Mouse (Mus musculus) limb, embryonic 12.5 days (tissue): ENCODE measurements around the gene Fam155a. TPM values are rescaled to one million over a fixed set of nuclear protein-coding genes. Genes with fewer than 3 reads are reported as not detected.
A peak's percentile ranks its signal among the peaks of the same experiment; 100 is the strongest.

Experiments
- ATAC-seq: fragments of 200-750 bp; cut with Nextera tagmentation; 2 replicates; pipeline ENCODE4 v1.8.0; 2017; ENCODE audit warnings: low read depth, moderate TSS enrichment; ENCODE audit not compliant: insufficient number of reproducible peaks, insufficient read depth, low FRiP score, low TSS enrichment
- H3K27ac ChIP-seq: fragments of 300-500 bp; sonication (generic); 2 replicates; pipeline ENCODE4 v1.5.1; 2016; ENCODE audit warnings: mild to moderate bottlenecking, moderate library complexity
- H3K27me3 ChIP-seq: fragments of 300-500 bp; sonication (generic); 2 replicates; pipeline ENCODE4 v1.6.1; 2016; ENCODE audit warnings: mild to moderate bottlenecking, moderate library complexity
- H3K36me3 ChIP-seq: fragments of 300-500 bp; sonication (generic); 2 replicates; pipeline ENCODE4 v1.6.1; 2016; ENCODE audit warnings: mild to moderate bottlenecking, moderate library complexity
- H3K4me1 ChIP-seq: fragments of 300-500 bp; sonication (generic); replicated peaks from 2 replicates; pipeline ENCODE4 v1.6.1; 2016
- H3K4me2 ChIP-seq: fragments of 300-500 bp; sonication (generic); 2 replicates; pipeline ENCODE4 v1.6.1; 2016; ENCODE audit warnings: mild to moderate bottlenecking, moderate library complexity
- H3K4me3 ChIP-seq: fragments of 300-500 bp; sonication (generic); replicated peaks from 2 replicates; pipeline ENCODE4 v1.5.1; 2016; ENCODE audit warnings: mild to moderate bottlenecking
- H3K9ac ChIP-seq: fragments of 300-500 bp; sonication (generic); replicated peaks from 2 replicates; pipeline ENCODE4 v1.6.1; 2016; ENCODE audit warnings: mild to moderate bottlenecking, moderate library complexity
- H3K9me3 ChIP-seq: fragments of 300-500 bp; sonication (generic); 2 replicates; pipeline ENCODE4 v1.6.1; 2016; ENCODE audit warnings: mild to moderate bottlenecking, moderate library complexity
- WGBS: fragments of 180-500 bp; shearing (Covaris S2); methylation state at CpG from one replicate; pipeline ENCODE4 v1.1.7; 2016; 5-methylcytosine and 5-hydroxymethylcytosine counted together
- polyA plus RNA-seq: library from polyadenylated mRNA; unstranded; fragments of >200 nt; fragmentation: Nextera tagmentation; extraction: Ambion mirVana; gene quantifications from 2 replicates; pipeline ENCODE4 v1.2.1, GENCODE M21; 2016

The Fam155a gene
- polyA plus RNA-seq, 1 experiment from 2014 or later = 0.99 TPM

- Histone ChIP-seq H3K4me1 (no peaks in the 10 kb centered on the region), H3K36me3 (no peaks in the 10 kb centered on the region), H3K4me2 (no peak overlapping the region), H3K27me3 (no peaks in the 10 kb centered on the region), H3K9ac (no peak overlapping the region), H3K4me3 (no peak overlapping the region), H3K27ac (no peak overlapping the region), H3K9me3 (no peaks in the 10 kb centered on the region)
- 81% methylated on average over 5 of the region's 5 CpGs for WGBS
- ATAC-seq = no peak
Measured at GRCm38 (mm10) chr8:9482565-9482964, 288.4 kb downstream of the Fam155a start.

- no peaks in the 10 kb centered on the region for H3K36me3 ChIP-seq
- no peak for ATAC-seq
- 74% methylated on average over 5 of the region's 5 CpGs for WGBS
- no peaks in the 10 kb centered on the region for H3K4me1 ChIP-seq
- H3K9ac ChIP-seq = no peak overlapping the region
- no peak overlapping the region for H3K4me2 ChIP-seq
- no peak overlapping the region for H3K4me3 ChIP-seq
- H3K27me3 ChIP-seq = no peaks in the 10 kb centered on the region
- no peak overlapping the region for H3K27ac ChIP-seq
- H3K9me3 ChIP-seq = no peaks in the 10 kb centered on the region
Measured at GRCm38 (mm10) chr8:9471290-9471689, 299.7 kb downstream of the Fam155a start.

- H3K4me3 ChIP-seq = no peak overlapping the region
- H3K27me3 ChIP-seq = no peaks in the 10 kb centered on the region
Measured at GRCm38 (mm10) chr8:9470114-9470513, 300.8 kb downstream of the Fam155a start.

GRCm38 (mm10) chr8:9461111-9461510 is 309.9 kb downstream of the Fam155a start:
- H3K9ac ChIP-seq = no peak overlapping the region
- 69% methylated on average over 3 of the region's 4 CpGs for WGBS
- H3K27ac ChIP-seq = no peak overlapping the region
- H3K36me3 ChIP-seq = no peaks in the 10 kb centered on the region
- no peak for ATAC-seq
- H3K4me1 ChIP-seq = no peaks in the 10 kb centered on the region; the same call in 1 of the 2 replicates
- H3K27me3 ChIP-seq = 0 out of 2 replicates have a peak, but pooled peaks cover 3% of the 10 kb centered on the region
- no peak overlapping the region for H3K4me2 ChIP-seq
- no peaks in the 10 kb centered on the region for H3K9me3 ChIP-seq
- H3K4me3 ChIP-seq = no peak overlapping the region

More at GRCm38 (mm10) chr8:9470114-9470513, 300.8 kb downstream of the Fam155a start:
- 83% methylated on average over 3 of the region's 3 CpGs for WGBS
- H3K4me1 ChIP-seq = no peaks in the 10 kb centered on the region
- no peak overlapping the region for H3K27ac ChIP-seq
- H3K4me2 ChIP-seq = no peak overlapping the region
- no peak for ATAC-seq
- H3K9me3 ChIP-seq = no peaks in the 10 kb centered on the region
- H3K9ac ChIP-seq = no peak overlapping the region
- H3K36me3 ChIP-seq = no peaks in the 10 kb centered on the region

- Histone ChIP-seq H3K9ac (no peak overlapping the region), H3K4me2 (no peak overlapping the region), H3K27ac (no peak overlapping the region), H3K9me3 (no peaks in the 10 kb centered on the region), H3K36me3 (no peaks in the 10 kb centered on the region), H3K4me1 (no peaks in the 10 kb centered on the region; the same call in 1 of the 2 replicates), H3K4me3 (no peak overlapping the region), H3K27me3 (0 out of 2 replicates have a peak, but pooled peaks cover 3% of the 10 kb centered on the region)
- ATAC-seq = no peak
- 77% methylated on average over 2 of the region's 2 CpGs for WGBS
Measured at GRCm38 (mm10) chr8:9460707-9461106, 310.3 kb downstream of the Fam155a start.

- no peak overlapping the region for H3K9ac ChIP-seq
- H3K27me3 ChIP-seq = 0 out of 2 replicates have a peak, but pooled peaks cover 3% of the 10 kb centered on the region
- 66% methylated on average over 11 of the region's 11 CpGs for WGBS
- H3K27ac ChIP-seq = no peak overlapping the region
- no peaks in the 10 kb centered on the region for H3K9me3 ChIP-seq
- no peaks in the 10 kb centered on the region; the same call in 1 of the 2 replicates for H3K4me1 ChIP-seq
- no peaks in the 10 kb centered on the region for H3K36me3 ChIP-seq
- H3K4me3 ChIP-seq = no peak overlapping the region
- no peak for ATAC-seq
- H3K4me2 ChIP-seq = no peak overlapping the region
Measured at GRCm38 (mm10) chr8:9458614-9459013, 312.3 kb downstream of the Fam155a start.

GRCm38 (mm10) chr8:9455138-9455537 is 315.8 kb downstream of the Fam155a start:
- no peaks in the 10 kb centered on the region for H3K36me3 ChIP-seq
- 71% methylated on average over 4 of the region's 4 CpGs for WGBS
- ATAC-seq = no peak
- no peaks in the 10 kb centered on the region for H3K27me3 ChIP-seq
- no peak overlapping the region for H3K9ac ChIP-seq
- no peak overlapping the region for H3K27ac ChIP-seq
- no peaks in the 10 kb centered on the region; the same call in 1 of the 2 replicates for H3K4me1 ChIP-seq
- H3K4me2 ChIP-seq = no peak overlapping the region
- no peaks in the 10 kb centered on the region for H3K9me3 ChIP-seq
- no peak overlapping the region for H3K4me3 ChIP-seq

GRCm38 (mm10) chr8:9453742-9454141 is 317.2 kb downstream of the Fam155a start:
- H3K27me3 ChIP-seq = no peaks in the 10 kb centered on the region
- H3K9ac ChIP-seq = no peak overlapping the region
- no peak overlapping the region for H3K27ac ChIP-seq
- H3K36me3 ChIP-seq = no peaks in the 10 kb centered on the region
- no peaks in the 10 kb centered on the region; the same call in 1 of the 2 replicates for H3K4me1 ChIP-seq
- H3K4me3 ChIP-seq = no peak overlapping the region
- ATAC-seq = no peak
- H3K9me3 ChIP-seq = no peaks in the 10 kb centered on the region
- H3K4me2 ChIP-seq = no peak overlapping the region
- WGBS = 84% methylated on average over 5 of the region's 5 CpGs

- Histone ChIP-seq H3K4me2 (no peak overlapping the region), H3K27me3 (no peaks in the 10 kb centered on the region), H3K4me3 (no peak overlapping the region), H3K27ac (no peak overlapping the region), H3K9me3 (no peaks in the 10 kb centered on the region), H3K9ac (no peak overlapping the region), H3K36me3 (no peaks in the 10 kb centered on the region), H3K4me1 (no peaks in the 10 kb centered on the region)
- 68% methylated on average over 4 of the region's 4 CpGs for WGBS
- no peak for ATAC-seq
Measured at GRCm38 (mm10) chr8:9451543-9451942, 319.4 kb downstream of the Fam155a start.

GRCm38 (mm10) chr8:9448613-9449012 is 322.3 kb downstream of the Fam155a start:
- Histone ChIP-seq H3K36me3 (no peaks in the 10 kb centered on the region), H3K27ac (no peak overlapping the region), H3K4me3 (no peak overlapping the region), H3K27me3 (no peaks in the 10 kb centered on the region), H3K9me3 (no peaks in the 10 kb centered on the region), H3K4me2 (no peak overlapping the region), H3K4me1 (no peaks in the 10 kb centered on the region), H3K9ac (no peak overlapping the region)
- ATAC-seq = no peak
- WGBS = 65% methylated on average over 7 of the region's 7 CpGs

- no peak overlapping the region for H3K4me3 ChIP-seq
- 82% methylated on average over 4 of the region's 4 CpGs for WGBS
- no peak for ATAC-seq
- no peak overlapping the region for H3K9ac ChIP-seq
- H3K27ac ChIP-seq = no peak overlapping the region
- H3K36me3 ChIP-seq = no peaks in the 10 kb centered on the region
- H3K27me3 ChIP-seq = no peaks in the 10 kb centered on the region; the same call in 1 of the 2 replicates
- H3K9me3 ChIP-seq = no peaks in the 10 kb centered on the region
- H3K4me2 ChIP-seq = no peak overlapping the region
- no peaks in the 10 kb centered on the region for H3K4me1 ChIP-seq
Measured at GRCm38 (mm10) chr8:9437822-9438221, 333.1 kb downstream of the Fam155a start.

- no peak overlapping the region for H3K4me3 ChIP-seq
- H3K36me3 ChIP-seq = no peaks in the 10 kb centered on the region
- H3K9ac ChIP-seq = no peak overlapping the region
- WGBS = 49% methylated on average over 10 of the region's 10 CpGs
- 0 out of 2 replicates have a peak overlapping the region, but pooled peaks have one; percentile 19 for H3K4me2 ChIP-seq
- H3K4me1 ChIP-seq = no peaks in the 10 kb centered on the region
- no peak overlapping the region for H3K27ac ChIP-seq
- ATAC-seq = no peak
- H3K27me3 ChIP-seq = no peaks in the 10 kb centered on the region; the same call in 1 of the 2 replicates
- H3K9me3 ChIP-seq = no peaks in the 10 kb centered on the region
Measured at GRCm38 (mm10) chr8:9435501-9435900, 335.5 kb downstream of the Fam155a start.
